Mouse (Mus musculus) myocyte (in vitro differentiated cells): ENCODE data around the gene Pfpl. TPM values are rescaled to one million over a fixed set of nuclear protein-coding genes. Genes with fewer than 3 reads are reported as not detected.
A peak's percentile ranks its signal among the peaks of the same experiment; 100 is the strongest.

Experiments used
- H3K27me3 ChIP-seq: one replicate; pipeline ENCODE4 v1.6.1; 2011; ENCODE audit not compliant: control insufficient read depth, insufficient read depth, insufficient read length
- H3K36me3 ChIP-seq: one replicate; pipeline ENCODE4 v1.6.1; 2011; ENCODE audit not compliant: control insufficient read depth, insufficient read depth
- H3K4me2 ChIP-seq: one replicate; pipeline ENCODE4 v1.6.1; 2011; ENCODE audit warnings: low read depth, control low read depth
- H3K4me3 ChIP-seq: one replicate; pipeline ENCODE4 v1.5.1; 2011; ENCODE audit warnings: mild to moderate bottlenecking, control low read depth, moderate library complexity
- H3K79me2 ChIP-seq: one replicate; pipeline ENCODE4 v1.6.1; 2011; ENCODE audit not compliant: control insufficient read depth, insufficient read depth
- H3ac ChIP-seq: one replicate; pipeline ENCODE4 v1.6.1; 2011; ENCODE audit not compliant: control insufficient read depth, insufficient read length
- CEBPB ChIP-seq: IDR thresholded peaks from 2 replicates; pipeline ENCODE4 v1.6.1; 2011; ENCODE audit warnings: mild to moderate bottlenecking, moderate library complexity; ENCODE audit not compliant: poor library complexity, insufficient read depth, severe bottlenecking
- E2F4 ChIP-seq: IDR thresholded peaks from one replicate; pipeline ENCODE4 v1.6.1; 2011; ENCODE audit warnings: mild to moderate bottlenecking, control low read depth, moderate library complexity; ENCODE audit not compliant: insufficient read depth
- MAX ChIP-seq: IDR thresholded peaks from one replicate; pipeline ENCODE4 v1.6.1; 2011; ENCODE audit warnings: low read depth, mild to moderate bottlenecking, control low read depth
- MYOD1 ChIP-seq, 3 experiments: IDR thresholded peaks; one replicate each; pipeline ENCODE4 v1.6.1; 2011; ENCODE audit warnings: control low read depth in 2 of 3, low read depth in 2 of 3, mild to moderate bottlenecking in 2 of 3, moderate library complexity in 1 of 3; ENCODE audit not compliant: insufficient read length in 2 of 3, control insufficient read depth in 1 of 3
- MYOG ChIP-seq, 3 experiments: IDR thresholded peaks; one replicate each; pipeline ENCODE4 v1.6.1; 2011; ENCODE audit warnings: control low read depth in 2 of 3, low read depth in 2 of 3, mild to moderate bottlenecking in 2 of 3; ENCODE audit not compliant: insufficient read length in 2 of 3, control insufficient read depth in 1 of 3, insufficient read depth in 1 of 3
- POLR2A ChIP-seq: IDR thresholded peaks from one replicate; pipeline ENCODE4 v1.6.1; 2011; ENCODE audit warnings: low read depth, mild to moderate bottlenecking, control low read depth, moderate library complexity; ENCODE audit not compliant: insufficient read length
- POLR2AphosphoS2 ChIP-seq: IDR thresholded peaks from one replicate; pipeline ENCODE4 v1.6.1; 2011; ENCODE audit warnings: low read depth, control low read depth; ENCODE audit not compliant: insufficient read length
- REST ChIP-seq: IDR thresholded peaks from one replicate; pipeline ENCODE4 v1.6.1; 2011; ENCODE audit warnings: mild to moderate bottlenecking, control low read depth, moderate library complexity; ENCODE audit not compliant: insufficient read depth, insufficient read length
- SRF ChIP-seq: IDR thresholded peaks from one replicate; pipeline ENCODE4 v1.6.1; 2011; ENCODE audit warnings: low read depth; ENCODE audit not compliant: control insufficient read depth, insufficient read length
- TCF12 ChIP-seq: IDR thresholded peaks from one replicate; pipeline ENCODE4 v1.6.1; 2011; ENCODE audit warnings: mild to moderate bottlenecking, control low read depth; ENCODE audit not compliant: poor library complexity, insufficient read depth, severe bottlenecking
- TCF3 ChIP-seq: IDR thresholded peaks from one replicate; pipeline ENCODE4 v1.6.1; 2011; ENCODE audit warnings: low read depth, control low read depth; ENCODE audit not compliant: insufficient read length
- USF1 ChIP-seq: IDR thresholded peaks from one replicate; pipeline ENCODE4 v1.6.1; 2011; ENCODE audit warnings: low read depth, mild to moderate bottlenecking, control low read depth, moderate library complexity
- polyA plus RNA-seq: library from polyadenylated mRNA; unstranded; fragments of >200 nt; fragmentation: generic; extraction: Trizol; gene quantifications from one replicate; pipeline ENCODE4 v1.2.1, GENCODE M21; 2012; ENCODE audit warnings: missing spikeins

Pfpl gene
- polyA plus RNA-seq, 1 experiment, result 0.02 TPM

DNA sequence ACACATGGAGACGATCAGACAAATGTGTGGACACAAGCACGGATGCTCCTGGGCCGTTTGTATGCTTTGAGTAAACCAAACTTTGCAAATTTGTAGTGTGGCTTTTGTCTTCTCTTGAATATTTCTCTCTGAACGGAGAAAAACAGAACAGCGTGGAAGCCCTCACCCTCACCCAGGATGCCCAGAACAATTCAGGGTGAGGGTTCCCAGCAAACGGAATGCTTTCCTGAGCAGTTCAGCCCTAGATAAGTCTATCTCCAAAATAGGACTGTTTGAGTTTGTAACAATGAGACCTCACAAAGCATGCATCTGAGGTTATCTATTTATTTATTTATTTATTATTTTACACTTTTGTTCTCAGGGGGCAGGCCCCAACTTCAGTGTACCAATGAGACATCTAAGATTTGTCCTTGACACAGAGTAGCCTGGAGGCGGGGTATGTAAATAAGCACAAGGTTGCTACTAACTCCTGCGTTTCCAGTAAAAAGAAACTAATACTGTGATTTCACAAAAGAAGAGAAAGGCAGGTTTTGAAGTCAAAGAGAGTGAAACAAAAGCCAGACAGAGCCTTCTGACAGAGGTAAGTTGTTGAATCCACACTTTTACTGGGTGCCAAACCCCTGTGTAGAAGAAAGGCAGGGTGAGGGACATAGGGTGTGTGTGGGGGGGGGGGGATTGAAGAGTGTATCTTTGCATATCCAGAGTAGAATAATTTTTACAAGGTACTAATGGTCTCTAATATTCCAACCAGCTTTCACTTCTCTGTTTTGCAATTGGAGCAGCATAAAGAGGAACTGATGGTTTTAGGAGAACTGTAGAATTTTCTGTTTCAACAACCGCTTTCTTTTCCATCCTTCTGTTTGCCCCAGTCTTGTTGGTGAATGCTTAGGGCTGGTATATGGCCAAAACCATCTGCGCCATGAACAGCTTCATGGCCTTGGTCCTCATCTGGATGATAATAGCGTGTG, 32.9 kb downstream of the Pfpl start, which contains the start of gene Mpeg1:
Gene Mpeg1 (plus strand): TSS at position 498 of the 968 bp plus-strand sequence.
- H3K36me3 ChIP-seq, result no peaks in the 10 kb centered on the region
- no peak for TF ChIP-seq POLR2AphosphoS2
- no peak within 1 kb of the TSS for H3K4me3 ChIP-seq
- H3K27me3 ChIP-seq, result no peaks in the 10 kb centered on the region
- no peak within 1 kb of the TSS for H3ac ChIP-seq
- no peak within 1 kb of the TSS for H3K4me2 ChIP-seq
- H3K79me2 ChIP-seq, result no peaks in the 10 kb centered on the region

DNA sequence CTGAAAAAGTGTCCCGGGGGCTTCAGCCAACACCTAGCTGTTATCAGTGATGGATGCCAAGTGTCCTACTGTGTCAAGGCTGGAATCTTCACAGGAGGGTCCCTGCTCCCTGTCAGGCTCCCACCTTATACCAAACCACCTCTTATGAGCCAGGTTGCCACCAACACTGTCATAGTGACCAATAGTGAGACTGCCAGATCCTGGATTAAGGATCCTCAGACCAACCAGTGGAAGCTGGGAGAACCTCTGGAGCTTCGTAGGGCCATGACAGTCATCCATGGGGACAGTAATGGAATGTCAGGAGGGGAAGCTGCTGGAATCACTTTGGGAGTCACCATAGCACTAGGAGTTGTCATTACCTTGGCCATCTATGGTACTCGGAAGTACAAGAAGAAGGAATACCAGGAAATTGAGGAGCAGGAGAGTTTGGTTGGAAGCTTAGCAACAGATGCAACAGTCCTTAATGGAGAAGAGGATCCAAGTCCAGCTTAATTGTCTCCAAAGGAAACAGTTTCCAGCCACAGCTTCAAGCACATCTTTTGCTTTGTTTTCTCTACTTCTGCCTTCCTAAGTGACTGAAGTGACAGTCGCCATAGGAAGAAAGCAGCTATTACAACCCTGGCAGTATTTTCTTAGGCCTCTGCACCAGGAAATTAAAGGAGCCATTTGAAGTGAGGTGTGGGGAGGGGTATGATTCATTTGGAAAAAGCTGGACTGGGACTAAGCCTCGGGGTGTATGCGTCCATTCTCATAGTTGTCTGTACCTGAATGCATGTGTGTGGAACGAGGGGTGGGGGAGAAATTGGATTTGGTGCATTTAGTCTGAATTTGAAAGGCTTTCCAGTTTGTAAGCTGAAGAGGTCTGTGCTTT, 35.4 kb downstream of the Pfpl start:
- H3K4me3 ChIP-seq, result no peak overlapping the region
- H3K79me2 ChIP-seq, result no peaks in the 10 kb centered on the region
- no peak overlapping the region for H3ac ChIP-seq
- no peaks in the 10 kb centered on the region for H3K36me3 ChIP-seq
- no peak overlapping the region for H3K4me2 ChIP-seq
- H3K27me3 ChIP-seq, result no peaks in the 10 kb centered on the region
- TF ChIP-seq SRF (no peak), CEBPB (no peak), E2F4 (no peak), MYOG (IDR thresholded peaks at IDR 0.05; ENCODE audit: control insufficient read depth in 1 of 3, insufficient read depth in 1 of 3, insufficient read length in 2 of 3, low read depth in 2 of 3) (no peak), USF1 (no peak), REST (no peak), POLR2A (no peak), POLR2AphosphoS2 (no peak), TCF3 (no peak), TCF12 (no peak), MAX (no peak), MYOD1 (IDR thresholded peaks at IDR 0.05; ENCODE audit: control insufficient read depth in 1 of 3, insufficient read length in 2 of 3, low read depth in 2 of 3) (no peak)

DNA sequence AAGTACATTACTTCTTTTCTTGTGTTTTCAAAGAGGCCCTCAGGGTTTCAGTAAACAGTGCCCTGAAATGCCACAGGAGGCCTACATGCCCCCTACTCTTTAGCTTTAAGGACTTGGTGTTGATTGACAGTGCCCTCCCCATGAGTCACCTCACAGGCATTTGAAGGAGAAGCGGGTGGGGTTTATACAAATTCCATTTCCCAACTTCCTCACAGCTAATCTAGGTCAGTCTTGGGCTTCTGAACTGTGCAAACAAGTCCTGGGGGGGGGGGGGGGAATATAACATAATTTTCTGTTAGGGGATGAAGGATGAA, 36.0 kb downstream of the Pfpl start:
- H3ac ChIP-seq, result no peak overlapping the region
- H3K79me2 ChIP-seq, result no peaks in the 10 kb centered on the region
- H3K27me3 ChIP-seq, result no peaks in the 10 kb centered on the region
- H3K36me3 ChIP-seq, result no peaks in the 10 kb centered on the region
- TF ChIP-seq TCF12 (no peak), POLR2A (no peak), MYOG (IDR thresholded peaks at IDR 0.05; ENCODE audit: control insufficient read depth in 1 of 3, insufficient read depth in 1 of 3, insufficient read length in 2 of 3, low read depth in 2 of 3) (no peak), CEBPB (no peak), MAX (no peak), USF1 (no peak), TCF3 (no peak), E2F4 (no peak), POLR2AphosphoS2 (no peak), SRF (no peak), MYOD1 (IDR thresholded peaks at IDR 0.05; ENCODE audit: control insufficient read depth in 1 of 3, insufficient read length in 2 of 3, low read depth in 2 of 3) (no peak), REST (no peak)
- no peak overlapping the region for H3K4me2 ChIP-seq
- no peak overlapping the region for H3K4me3 ChIP-seq

DNA sequence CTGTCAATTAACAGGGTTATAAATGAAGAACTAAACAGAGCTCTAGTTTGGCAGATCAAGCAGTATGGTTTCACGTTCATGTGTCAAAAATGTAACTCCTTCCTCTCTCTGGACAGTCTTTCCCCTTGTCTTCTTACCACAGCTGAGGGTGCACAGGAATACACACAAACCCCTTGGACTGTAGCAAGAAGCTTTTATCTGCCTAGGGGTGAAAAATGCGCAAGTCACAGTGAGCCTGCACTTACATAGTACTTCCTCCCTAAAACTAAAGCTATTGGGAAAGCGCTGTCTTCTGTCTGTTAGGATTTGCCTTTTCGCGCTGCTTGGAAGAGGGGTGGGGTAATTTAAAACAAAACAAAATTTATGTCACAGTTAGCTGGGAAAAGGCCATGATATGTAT, 36.4 kb downstream of the Pfpl start:
- no peak overlapping the region for H3K4me3 ChIP-seq
- H3ac ChIP-seq, result no peak overlapping the region
- TF ChIP-seq POLR2A (no peak), REST (no peak)
- no peaks in the 10 kb centered on the region for H3K27me3 ChIP-seq
- peak overlapping the region; percentile 10 for H3K4me2 ChIP-seq
- H3K36me3 ChIP-seq, result no peaks in the 10 kb centered on the region
- no peaks in the 10 kb centered on the region for H3K79me2 ChIP-seq

DNA sequence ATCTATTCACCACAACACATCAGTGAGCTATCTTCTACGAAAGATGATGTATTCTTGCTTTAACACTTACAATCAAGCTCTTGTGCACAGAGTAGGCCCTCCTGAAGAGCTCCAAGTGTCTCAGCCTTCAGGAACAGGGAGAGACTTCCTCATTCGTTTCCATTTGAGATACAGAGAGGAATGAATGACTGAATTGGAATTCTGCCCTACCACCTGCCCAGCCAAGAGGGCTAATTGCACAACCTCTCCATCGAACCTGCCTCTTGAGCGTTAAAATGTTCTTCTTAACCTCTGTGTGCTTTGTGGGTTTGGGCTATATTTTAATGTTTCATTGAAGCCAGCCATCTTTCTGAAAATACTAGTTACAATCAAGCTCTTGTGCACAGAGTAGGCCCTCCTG, 37.0 kb downstream of the Pfpl start:
- no peaks in the 10 kb centered on the region for H3K79me2 ChIP-seq
- TF ChIP-seq MAX (no peak), REST (no peak), POLR2A (no peak), E2F4 (no peak), POLR2AphosphoS2 (no peak), CEBPB (no peak), MYOD1 (IDR thresholded peaks at IDR 0.05; ENCODE audit: control insufficient read depth in 1 of 3, insufficient read length in 2 of 3, low read depth in 2 of 3) (no peak), MYOG (IDR thresholded peaks at IDR 0.05; ENCODE audit: control insufficient read depth in 1 of 3, insufficient read depth in 1 of 3, insufficient read length in 2 of 3, low read depth in 2 of 3) (no peak), SRF (no peak), TCF12 (no peak), TCF3 (no peak), USF1 (no peak)
- H3K27me3 ChIP-seq, result no peaks in the 10 kb centered on the region
- H3K36me3 ChIP-seq, result no peaks in the 10 kb centered on the region
- H3ac ChIP-seq, result no peak overlapping the region
- H3K4me3 ChIP-seq, result no peak overlapping the region
- H3K4me2 ChIP-seq, result no peak overlapping the region
